16 mouse cellular contexts compared by ENCODE assay signal in genomic region chr6:54165246-54165645, GRCm38 (mm10).
DNase-seq lines count a peak whose midpoint lies in the region; ATAC-seq and TF ChIP-seq lines count a peak whose summit lies in the region.
"Had no signal": no experiment of that assay in that cellular context is flagged by ENCODE, and none has a peak within 500 bp of the region (broad histone marks: within the 10 kb centered on the region; RNA-seq: fewer than 3 reads in every experiment).

No protein-coding gene starts in this region.

- H3K9me3 ChIP-seq in heart, embryonic 10.5 days, result no peaks in the 10 kb centered on the region
- H3K9me3 ChIP-seq in hindbrain, postnatal 0 days (ENCODE audit: low read length), result no peaks in the 10 kb centered on the region
- H3K9me3 ChIP-seq: embryonic facial prominence, embryonic 10.5 days; embryonic facial prominence, embryonic 12.5 days; forebrain, embryonic 13.5 days; forebrain, embryonic 15.5 days had no signal

- H3K27ac ChIP-seq in heart, embryonic 10.5 days, result no peak overlapping the region
- no peak overlapping the region for H3K27ac ChIP-seq in hindbrain, postnatal 0 days
- H3K27ac ChIP-seq: embryonic facial prominence, embryonic 10.5 days; embryonic facial prominence, embryonic 12.5 days; forebrain, embryonic 13.5 days; forebrain, embryonic 15.5 days had no signal

- H3K4me3 ChIP-seq in heart, embryonic 10.5 days, result no peak overlapping the region
- no peak overlapping the region for H3K4me3 ChIP-seq in hindbrain, postnatal 0 days (ENCODE audit: low read length)
- H3K4me3 ChIP-seq: embryonic facial prominence, embryonic 10.5 days; embryonic facial prominence, embryonic 12.5 days; forebrain, embryonic 13.5 days; forebrain, embryonic 15.5 days had no signal

- peak; percentile 0 for DNase-seq in cerebellum, adult 11-12 months
- DNase-seq in cerebellum, postnatal 14 days, result no peak
- DNase-seq in heart, embryonic 10.5 days (ENCODE audit: low spot score), result peak; percentile 48
- DNase-seq in heart, adult 18-20 months, result no peak
- DNase-seq in R1 (ENCODE audit: low read depth, low spot score), result peak; percentile 55
- DNase-seq in lung, postnatal 4 days, result no peak
- no peak for DNase-seq in hindbrain, postnatal 0 days (ENCODE audit: low spot score)
- DNase-seq: forebrain, postnatal 0 days had no signal

- 82% methylated on average over 7 of the region's 7 CpGs for WGBS in heart, embryonic 10.5 days
- 93% methylated on average over 7 of the region's 7 CpGs for WGBS in hindbrain, postnatal 0 days

- no peak overlapping the region for H3K4me2 ChIP-seq in hindbrain, postnatal 0 days (ENCODE audit: low read depth, low read length)
- H3K4me2 ChIP-seq: embryonic facial prominence, embryonic 12.5 days; forebrain, embryonic 13.5 days; forebrain, embryonic 15.5 days had no signal

- H3K4me1 ChIP-seq in heart, embryonic 10.5 days, result peaks cover 5% of the 10 kb centered on the region
- H3K4me1 ChIP-seq in hindbrain, postnatal 0 days (ENCODE audit: insufficient read depth, low read length), result peaks cover 8% of the 10 kb centered on the region; the same call in 1 of the 2 replicates
- H3K4me1 ChIP-seq: embryonic facial prominence, embryonic 12.5 days had no signal

- no peak overlapping the region for H3K9ac ChIP-seq in hindbrain, postnatal 0 days (replicated peaks; ENCODE audit: low read length)
- H3K9ac ChIP-seq: embryonic facial prominence, embryonic 12.5 days; forebrain, embryonic 13.5 days; forebrain, embryonic 15.5 days; forebrain, postnatal 0 days had no signal

- TF ChIP-seq CTCF in hindbrain, postnatal 0 days (IDR thresholded peaks at IDR 0.05; ENCODE audit: low read depth), result no peak

- no peaks in the 10 kb centered on the region for H3K27me3 ChIP-seq in heart, embryonic 10.5 days (ENCODE audit: insufficient read depth, poor library complexity, severe bottlenecking)
- no peaks in the 10 kb centered on the region for H3K27me3 ChIP-seq in hindbrain, postnatal 0 days (ENCODE audit: insufficient read depth, low read length)
- H3K27me3 ChIP-seq: CH12.LX; embryonic facial prominence, embryonic 12.5 days; forebrain, embryonic 13.5 days; forebrain, embryonic 15.5 days; Patski had no signal

- ATAC-seq in hindbrain, postnatal 0 days, result no peak
- ATAC-seq: activated CD4-positive, CD25-positive, alpha-beta regulatory T cell, adult 4 months; forebrain, embryonic 13.5 days; forebrain, embryonic 15.5 days; forebrain, postnatal 0 days; Patski had no signal

- H3K36me3 ChIP-seq in heart, embryonic 10.5 days, result no peaks in the 10 kb centered on the region
- no peaks in the 10 kb centered on the region for H3K36me3 ChIP-seq in hindbrain, postnatal 0 days (ENCODE audit: insufficient read depth, low read length)
- H3K36me3 ChIP-seq: embryonic facial prominence, embryonic 10.5 days; embryonic facial prominence, embryonic 12.5 days; forebrain, embryonic 15.5 days; G1E had no signal

Comparison
In these comparisons a context has a peak if more than half of its experiments do, and no peak if none do; other contexts are left out.
1. DNase-seq: peak in cerebellum, adult 11-12 months (single experiment), heart, embryonic 10.5 days (single experiment) and R1 (single experiment); none in cerebellum, postnatal 14 days (0 of 2), heart, adult 18-20 months (0 of 2), lung, postnatal 4 days (0 of 2) and hindbrain, postnatal 0 days (single experiment).